In genomic region chr2:127362459-127363281, GRCm38 (mm10) we compare ENCODE assay signal across 8 mouse cellular contexts. TPM values are rescaled to one million over a fixed set of nuclear protein-coding genes. Genes with fewer than 3 reads are reported as not detected.
DNase-seq lines count a peak whose midpoint lies in the region; ATAC-seq and TF ChIP-seq lines count a peak whose summit lies in the region.

TSS of gene Adra2b (plus strand) at chr2:127363208.

- no peak within 1 kb of the TSS for H3K27ac ChIP-seq in bone marrow, adult 2 months (ENCODE audit: control insufficient read depth, insufficient read depth, low read depth, low read length, poor library complexity)
- H3K27ac ChIP-seq in embryonic facial prominence, embryonic 14.5 days (replicated peaks; ENCODE audit: low read depth, low read length) = no peak within 1 kb of the TSS
- no peak within 1 kb of the TSS for H3K27ac ChIP-seq in limb, embryonic 13.5 days
- H3K27ac ChIP-seq in midbrain, embryonic 16.5 days (ENCODE audit: low read length) = no peak within 1 kb of the TSS
- no peak within 1 kb of the TSS for H3K27ac ChIP-seq in spleen, adult 2 months (ENCODE audit: insufficient read depth, low read length)

- 0 out of 2 replicates have a peak within 1 kb of the TSS, but pooled peaks have one; percentile 6 for H3K9ac ChIP-seq in embryonic facial prominence, embryonic 14.5 days (ENCODE audit: low read depth, low read length)
- H3K9ac ChIP-seq in limb, embryonic 13.5 days = peak within 1 kb of the TSS; percentile 58
- 0 out of 2 replicates have a peak within 1 kb of the TSS, but pooled peaks have one; percentile 0 for H3K9ac ChIP-seq in midbrain, embryonic 16.5 days (ENCODE audit: low read depth, low read length)

- no peaks in the 10 kb centered on the region for H3K36me3 ChIP-seq in embryonic facial prominence, embryonic 14.5 days (ENCODE audit: control insufficient read depth, insufficient read depth, low read length)
- H3K36me3 ChIP-seq in limb, embryonic 13.5 days = no peaks in the 10 kb centered on the region
- H3K36me3 ChIP-seq in midbrain, embryonic 16.5 days (ENCODE audit: control insufficient read depth, insufficient read depth, low read length) = no peaks in the 10 kb centered on the region
- no peaks in the 10 kb centered on the region for H3K36me3 ChIP-seq in spleen, adult 2 months (ENCODE audit: control insufficient read depth, insufficient read depth, low read length)

- H3K27me3 ChIP-seq in embryonic facial prominence, embryonic 14.5 days (replicated peaks; ENCODE audit: control insufficient read depth, insufficient read depth, low read length) = peaks cover 70% of the 10 kb centered on the region
- peaks cover 82% of the 10 kb centered on the region for H3K27me3 ChIP-seq in limb, embryonic 13.5 days
- H3K27me3 ChIP-seq in midbrain, embryonic 16.5 days (ENCODE audit: control insufficient read depth, insufficient read depth, low read depth, low read length) = peaks cover 59% of the 10 kb centered on the region
- H3K27me3 ChIP-seq in spleen, adult 2 months (ENCODE audit: control insufficient read depth, insufficient read depth, low read length) = peaks cover 15% of the 10 kb centered on the region

- 0 out of 2 replicates have a peak, but pooled peaks cover 2% of the 10 kb centered on the region for H3K4me1 ChIP-seq in bone marrow, adult 2 months (ENCODE audit: control insufficient read depth, insufficient read depth, low read length)
- H3K4me1 ChIP-seq in embryonic facial prominence, embryonic 14.5 days (ENCODE audit: control insufficient read depth, insufficient read depth, low read length) = no peaks in the 10 kb centered on the region; the same call in 1 of the 2 replicates
- peaks cover 14% of the 10 kb centered on the region for H3K4me1 ChIP-seq in limb, embryonic 13.5 days
- H3K4me1 ChIP-seq in midbrain, embryonic 16.5 days (ENCODE audit: control insufficient read depth, insufficient read depth, low read length) = peaks cover 14% of the 10 kb centered on the region
- H3K4me1 ChIP-seq in spleen, adult 2 months (ENCODE audit: control insufficient read depth, insufficient read depth, insufficient read length) = peaks cover 7% of the 10 kb centered on the region

- under 1% methylated on average over 49 of the region's 49 CpGs for WGBS in bone marrow, adult 2 months
- WGBS in embryonic facial prominence, embryonic 14.5 days = 0% methylated on average over 26 of the region's 49 CpGs
- WGBS in limb, embryonic 13.5 days = under 1% methylated on average over 47 of the region's 49 CpGs
- under 1% methylated on average over 49 of the region's 49 CpGs for WGBS in midbrain, embryonic 16.5 days
- WGBS in spleen, adult 2 months = 1% methylated on average over 40 of the region's 49 CpGs

- peak within 1 kb of the TSS; percentile 82 for H3K4me2 ChIP-seq in embryonic facial prominence, embryonic 14.5 days (ENCODE audit: low read depth, low read length)
- H3K4me2 ChIP-seq in limb, embryonic 13.5 days (replicated peaks) = peak within 1 kb of the TSS; percentile 81
- peak within 1 kb of the TSS; percentile 82 for H3K4me2 ChIP-seq in midbrain, embryonic 16.5 days (ENCODE audit: low read length)

- ATAC-seq in embryonic facial prominence, embryonic 14.5 days (ENCODE audit: low read depth) = peak; percentile 80
- ATAC-seq in limb, embryonic 13.5 days (ENCODE audit: low FRiP score, low read depth) = peak; percentile 82
- peak; percentile 71 for ATAC-seq in midbrain, embryonic 16.5 days

- H3K9me3 ChIP-seq in embryonic facial prominence, embryonic 14.5 days (ENCODE audit: control insufficient read depth, low read length) = no peaks in the 10 kb centered on the region
- H3K9me3 ChIP-seq in limb, embryonic 13.5 days = no peaks in the 10 kb centered on the region
- no peaks in the 10 kb centered on the region for H3K9me3 ChIP-seq in midbrain, embryonic 16.5 days (replicated peaks; ENCODE audit: control insufficient read depth, low read length, poor library complexity, severe bottlenecking)

- peak; percentile 71 for DNase-seq in 416B (ENCODE audit: low read depth)
- peak; percentile 85 for DNase-seq in embryonic facial prominence, embryonic 14.5 days (ENCODE audit: low spot score)
- DNase-seq in heart, adult 9 months (ENCODE audit: low spot score in 2 of 2) = peak; percentile 70 to 81
- DNase-seq in kidney, adult 9 months = peak; percentile 95
- DNase-seq in spleen, adult 2 months (ENCODE audit: low read depth in 1 of 2, low spot score in 2 of 2) = peak; percentile 50 to 72

- TF ChIP-seq POLR2A in bone marrow, adult 2 months (IDR thresholded peaks at IDR 0.05; ENCODE audit: borderline replicate concordance, control insufficient read depth, low read depth, low read length) = no peak
- no peak for TF ChIP-seq POLR2A in spleen, adult 2 months (IDR thresholded peaks at IDR 0.05; ENCODE audit: low read depth, low read length)

- TF ChIP-seq CTCF in bone marrow, adult 2 months (IDR thresholded peaks at IDR 0.05; ENCODE audit: control insufficient read depth, insufficient read depth, low read length) = peak; percentile 83
- peak; percentile 79; the same call in 1 of the 2 replicates for TF ChIP-seq CTCF in spleen, adult 2 months (IDR thresholded peaks at IDR 0.05; ENCODE audit: extremely low read depth, insufficient read depth, insufficient read length, insufficient replicate concordance)

- no peak within 1 kb of the TSS for H3K4me3 ChIP-seq in bone marrow, adult 2 months (replicated peaks; ENCODE audit: control insufficient read depth, low read depth, low read length)
- H3K4me3 ChIP-seq in embryonic facial prominence, embryonic 14.5 days (ENCODE audit: low read depth, low read length) = peak within 1 kb of the TSS; percentile 44
- peak within 1 kb of the TSS; percentile 49 for H3K4me3 ChIP-seq in limb, embryonic 13.5 days
- peak within 1 kb of the TSS; percentile 39 for H3K4me3 ChIP-seq in midbrain, embryonic 16.5 days (ENCODE audit: low read depth, low read length)
- H3K4me3 ChIP-seq in spleen, adult 2 months (ENCODE audit: extremely low read depth, insufficient read depth, insufficient read length) = peak within 1 kb of the TSS; percentile 46

RNA-seq across cellular contexts. Expression of gene Adra2b, which starts in this region (rescaled TPM):
- polyA plus RNA-seq in bone marrow, adult 2 months (2011; ENCODE audit: insufficient read depth, insufficient read length, low replicate concordance, missing spikeins) = 0.74 TPM in 1 of 2 replicates, not detected in the other
- 0.51 and 0.72 TPM in 2 replicates for polyA plus RNA-seq in embryonic facial prominence, embryonic 14.5 days (2014; fragmentation: Nextera tagmentation; extraction: Ambion mirVana)
- 0.45 and 0.56 TPM in 2 replicates for polyA plus RNA-seq in limb, embryonic 13.5 days (2015; fragmentation: Nextera tagmentation; extraction: Ambion mirVana)
- polyA plus RNA-seq in midbrain, embryonic 16.5 days (2015; fragmentation: Nextera tagmentation; extraction: Ambion mirVana) = 0.20 and 0.21 TPM in 2 replicates
- 1.2 and 1.3 TPM in 2 replicates for polyA plus RNA-seq in spleen, adult 2 months (2012; rRNA removed)

Comparison
In these comparisons a context has a peak if more than half of its experiments do, and no peak if none do; other contexts are left out.
1. Peak in DNase-seq, ATAC-seq, H3K4me3 ChIP-seq, H3K9ac ChIP-seq and H3K4me2 ChIP-seq in embryonic facial prominence, embryonic 14.5 days; RNA of the gene not detected or under 1 TPM.
2. Peak in ATAC-seq, H3K4me3 ChIP-seq, H3K9ac ChIP-seq and H3K4me2 ChIP-seq in limb, embryonic 13.5 days; RNA of the gene not detected or under 1 TPM.
3. Peak in ATAC-seq, H3K4me3 ChIP-seq, H3K9ac ChIP-seq and H3K4me2 ChIP-seq in midbrain, embryonic 16.5 days; RNA of the gene not detected or under 1 TPM.
4. H3K9ac ChIP-seq: peak in every context shown above with its lines; median percentile 58 in limb, embryonic 13.5 days; 6 in embryonic facial prominence, embryonic 14.5 days; 0 in midbrain, embryonic 16.5 days.